Mouse (Mus musculus) liver, embryonic 14.5 days (tissue): ENCODE results near the gene Tmem200a. TPM values are rescaled to one million over a fixed set of nuclear protein-coding genes. Genes with fewer than 3 reads are reported as not detected.

Experiments used
- ATAC-seq: fragments of 200-750 bp; cut with Nextera tagmentation; 2 replicates; pipeline ENCODE4 v1.8.0; 2017; ENCODE audit warnings: moderate number of reproducible peaks, mild to moderate bottlenecking, moderate library complexity; ENCODE audit not compliant: insufficient read depth
- DNase-seq, 3 experiments: peaks; one replicate each; pipeline ENCODE4 v3.0.0-alpha.2; 2012 to 2013; ENCODE audit warnings: low read depth in 3 of 3, low spot score in 3 of 3
- H3K27ac ChIP-seq: fragments of 300-500 bp; sonication (generic); 2 replicates; pipeline ENCODE4 v1.5.1; 2014; ENCODE audit warnings: moderate library complexity, mild to moderate bottlenecking, control low read depth, inconsistent platforms
- H3K27me3 ChIP-seq: fragments of 300-500 bp; sonication (generic); 2 replicates; pipeline ENCODE4 v1.6.1; 2014; ENCODE audit warnings: mild to moderate bottlenecking, low read length, moderate library complexity; ENCODE audit not compliant: control insufficient read depth, insufficient read depth
- H3K36me3 ChIP-seq: fragments of 300-500 bp; sonication (generic); replicated peaks from 2 replicates; pipeline ENCODE4 v1.6.1; 2014; ENCODE audit warnings: low read depth; ENCODE audit not compliant: control insufficient read depth, insufficient read depth
- H3K4me1 ChIP-seq, 2 experiments: fragments of 200-500 bp in 1 of 2; fragments of 300-500 bp in 1 of 2; sonication (generic) in 1 of 2; replicated peaks; 2 replicates each; pipeline ENCODE4 v1.6.1; 2012 to 2014; ENCODE audit warnings: antibody characterized with exemption in 1 of 2, inconsistent platforms in 1 of 2, low read length in 1 of 2; ENCODE audit not compliant: control insufficient read depth in 2 of 2, insufficient read depth in 2 of 2
- H3K4me2 ChIP-seq: fragments of 300-500 bp; sonication (generic); 2 replicates; pipeline ENCODE4 v1.6.1; 2014; ENCODE audit warnings: low read depth, mild to moderate bottlenecking, control low read depth, moderate library complexity
- H3K4me3 ChIP-seq, 2 experiments: fragments of 200-500 bp in 1 of 2; fragments of 300-500 bp in 1 of 2; sonication (generic) in 1 of 2; 2 replicates each; pipeline ENCODE4 v1.5.1; 2012 to 2014; ENCODE audit warnings: low read depth in 2 of 2, low read length in 2 of 2, mild to moderate bottlenecking in 2 of 2, control low read depth in 1 of 2, inconsistent platforms in 1 of 2, moderate library complexity in 1 of 2; ENCODE audit not compliant: insufficient read depth in 1 of 2
- H3K9ac ChIP-seq: fragments of 300-500 bp; sonication (generic); replicated peaks from 2 replicates; pipeline ENCODE4 v1.6.1; 2014; ENCODE audit warnings: mild to moderate bottlenecking, control low read depth, moderate library complexity
- H3K9me3 ChIP-seq: fragments of 300-500 bp; sonication (generic); 2 replicates; pipeline ENCODE4 v1.6.1; 2016; ENCODE audit warnings: low read length, mixed read lengths; ENCODE audit not compliant: control insufficient read depth
- CTCF ChIP-seq: IDR thresholded peaks from 2 replicates; pipeline ENCODE4 v1.5.1; 2016; ENCODE audit warnings: antibody characterized with exemption, low read depth, control low read depth
- EP300 ChIP-seq: IDR thresholded peaks from 2 replicates; pipeline ENCODE4 v1.6.1; 2016; ENCODE audit warnings: antibody characterized with exemption, low read depth
- WGBS: fragments of 180-500 bp; shearing (Covaris S2); extraction: QIAGEN DNeasy Blood & Tissue Kit; methylation state at CpG from one replicate; pipeline ENCODE4 v1.1.7; 2014; ENCODE audit not compliant: insufficient replicate concordance; 5-methylcytosine and 5-hydroxymethylcytosine counted together
- polyA plus RNA-seq, 2 experiments: library from polyadenylated mRNA; depleted of rRNA in 1 of 2; stranded (reverse) in 1 of 2; unstranded in 1 of 2; fragments of >200 nt; fragmentation: Nextera tagmentation in 1 of 2; extraction: Ambion mirVana in 1 of 2; gene quantifications; 2 replicates each; pipeline versions ENCODE4 v1.2.1 to v1.2.3; 2012 to 2014

The Tmem200a gene
- polyA plus RNA-seq, 2 experiments: 0.13 to 0.70 TPM

GRCm38 (mm10) chr10:25954641-25955228, 124.1 kb downstream of the Tmem200a start:
- TF ChIP-seq CTCF (no peak), EP300 (no peak)
- Histone ChIP-seq H3K4me1 (no peaks in the 10 kb centered on the region), H3K4me3 (no peak overlapping the region), H3K27me3 (no peaks in the 10 kb centered on the region), H3K36me3 (no peaks in the 10 kb centered on the region), H3K27ac (no peak overlapping the region), H3K9ac (no peak overlapping the region), H3K4me2 (no peak overlapping the region), H3K9me3 (no peaks in the 10 kb centered on the region)
- DNase-seq (no peak), ATAC-seq (no peak)
- 50% methylated on average over 3 of the region's 3 CpGs for WGBS

DNA sequence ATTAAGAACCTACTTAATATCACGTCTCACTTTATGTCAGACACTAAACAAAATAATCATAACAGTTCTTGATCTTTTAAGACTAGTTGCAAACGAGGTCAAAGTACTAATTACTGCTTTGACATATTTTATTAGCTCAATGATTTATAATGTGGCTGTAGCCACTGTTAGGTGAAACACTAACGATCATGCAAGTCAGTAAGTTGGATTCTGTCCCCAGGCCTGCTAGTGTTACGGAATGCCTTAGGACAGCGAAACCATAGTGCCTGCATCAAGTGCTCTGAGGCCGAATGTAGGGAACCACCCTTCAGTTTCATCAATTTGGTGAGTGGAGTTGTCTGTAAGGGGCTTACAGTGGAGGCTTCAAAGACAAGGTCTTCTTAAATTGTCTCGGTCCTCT, 126.0 kb downstream of the Tmem200a start:
- Histone ChIP-seq H3K9ac (no peak overlapping the region), H3K4me1 (no peaks in the 10 kb centered on the region), H3K4me3 (no peak overlapping the region), H3K27ac (no peak overlapping the region), H3K36me3 (no peaks in the 10 kb centered on the region), H3K4me2 (no peak overlapping the region), H3K27me3 (no peaks in the 10 kb centered on the region), H3K9me3 (no peaks in the 10 kb centered on the region)
- no peak for TF ChIP-seq CTCF
- no peak for TF ChIP-seq EP300
- no peak for ATAC-seq
- no peak for DNase-seq
- 50% methylated on average over 7 of the region's 7 CpGs for WGBS

- Histone ChIP-seq H3K4me1 (no peaks in the 10 kb centered on the region), H3K27ac (no peak overlapping the region), H3K9ac (no peak overlapping the region), H3K9me3 (no peaks in the 10 kb centered on the region), H3K4me3 (no peak overlapping the region), H3K4me2 (no peak overlapping the region), H3K27me3 (no peaks in the 10 kb centered on the region), H3K36me3 (no peaks in the 10 kb centered on the region)
- no peak for ATAC-seq
- no peak for DNase-seq
- 53% methylated on average over 6 of the region's 6 CpGs for WGBS
- TF ChIP-seq CTCF (no peak), EP300 (no peak)
Observed at GRCm38 (mm10) chr10:25952150-25952549, 126.7 kb downstream of the Tmem200a start.

- DNase-seq (no peak), ATAC-seq (no peak)
- H3K27me3 ChIP-seq: no peaks in the 10 kb centered on the region
- WGBS: 37% methylated on average over 2 of the region's 2 CpGs
- no peak overlapping the region for H3K9ac ChIP-seq
- no peak overlapping the region for H3K4me3 ChIP-seq
- H3K4me1 ChIP-seq: no peaks in the 10 kb centered on the region
- no peak for TF ChIP-seq CTCF
- no peak for TF ChIP-seq EP300
- H3K9me3 ChIP-seq: no peaks in the 10 kb centered on the region
- no peak overlapping the region for H3K4me2 ChIP-seq
- H3K36me3 ChIP-seq: no peaks in the 10 kb centered on the region
- H3K27ac ChIP-seq: no peak overlapping the region
Observed at GRCm38 (mm10) chr10:25945866-25946265, 133.0 kb downstream of the Tmem200a start.

DNA sequence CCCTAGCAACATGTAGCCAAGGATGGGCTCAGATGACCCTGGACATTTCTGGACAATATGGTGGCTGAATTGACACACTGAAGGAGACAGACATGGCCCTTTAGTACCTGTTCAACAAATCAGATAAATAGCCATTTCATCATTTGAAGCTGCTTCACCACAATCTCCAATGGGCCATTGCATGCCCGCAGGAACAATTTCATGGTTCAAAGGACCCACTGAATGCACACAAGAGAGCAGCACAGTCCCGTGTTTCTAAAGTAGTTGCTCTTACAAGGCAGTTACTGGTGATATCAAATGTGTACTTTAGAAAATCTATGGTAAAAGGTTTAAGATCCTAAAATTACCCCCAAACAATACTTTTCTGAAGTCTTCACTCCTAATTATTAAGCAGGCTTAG, 134.2 kb downstream of the Tmem200a start:
- no peak overlapping the region for H3K4me2 ChIP-seq
- no peaks in the 10 kb centered on the region for H3K36me3 ChIP-seq
- ATAC-seq: no peak
- 53% methylated on average over 2 of the region's 2 CpGs for WGBS
- DNase-seq: no peak
- TF ChIP-seq CTCF: no peak
- TF ChIP-seq EP300: no peak
- no peaks in the 10 kb centered on the region for H3K27me3 ChIP-seq
- H3K27ac ChIP-seq: no peak overlapping the region
- H3K4me3 ChIP-seq: no peak overlapping the region
- no peak overlapping the region for H3K9ac ChIP-seq
- no peaks in the 10 kb centered on the region for H3K9me3 ChIP-seq
- H3K4me1 ChIP-seq: no peaks in the 10 kb centered on the region
